In genomic region chr9:32499469-32499868, GRCm38 (mm10) we compare ENCODE assay signal across 12 mouse cellular contexts. TPM values are rescaled to one million over a fixed set of nuclear protein-coding genes. Genes with fewer than 3 reads are reported as not detected.
DNase-seq lines count a peak whose midpoint lies in the region; ATAC-seq and TF ChIP-seq lines count a peak whose summit lies in the region.
"Had no signal": no experiment of that assay in that cellular context is flagged by ENCODE, and none has a peak within 500 bp of the region (broad histone marks: within the 10 kb centered on the region; RNA-seq: fewer than 3 reads in every experiment).

No protein-coding gene starts in this region.

- WGBS in macrophage (ENCODE audit: missing documents): 48% methylated on average over 5 of the region's 6 CpGs
- 77% methylated on average over 6 of the region's 6 CpGs for WGBS in cerebellum, adult 2 months

- no peaks in the 10 kb centered on the region for H3K4me1 ChIP-seq in cerebellum, adult 2 months (ENCODE audit: control insufficient read depth, insufficient read depth, low read length)

- no peaks in the 10 kb centered on the region for H3K27me3 ChIP-seq in cerebellum, adult 2 months (ENCODE audit: control insufficient read depth, insufficient read depth, low read length)
- H3K27me3 ChIP-seq: forebrain, embryonic 12.5 days had no signal

- no peak overlapping the region for H3K4me3 ChIP-seq in macrophage (ENCODE audit: inconsistent target)
- no peak overlapping the region for H3K4me3 ChIP-seq in cerebellum, adult 2 months (replicated peaks; ENCODE audit: insufficient read depth, low read depth, low read length)
- H3K4me3 ChIP-seq: forebrain, embryonic 12.5 days; hindbrain, embryonic 10.5 days had no signal

- peak overlapping the region; percentile 98 for H3K27ac ChIP-seq in macrophage
- H3K27ac ChIP-seq in cerebellum, adult 2 months (ENCODE audit: insufficient read depth, low read length): no peak overlapping the region
- H3K27ac ChIP-seq: forebrain, embryonic 12.5 days; hindbrain, embryonic 10.5 days had no signal

- no peak for TF ChIP-seq CTCF in cerebellum, adult 2 months (IDR thresholded peaks at IDR 0.05; ENCODE audit: borderline replicate concordance, insufficient read depth, low read depth, low read length)

- peaks cover 88% of the 10 kb centered on the region for H3K79me2 ChIP-seq in macrophage (ENCODE audit: inconsistent target)

- peak; percentile 44 for DNase-seq in adrenal gland, postnatal 14 days
- no peak for DNase-seq in adrenal gland, adult 2 months
- DNase-seq in thymus, postnatal 0 days (ENCODE audit: low spot score): peak; percentile 64
- DNase-seq in thymus, postnatal 25 days: no peak
- no peak for DNase-seq in c-Kit-positive CD71-positive TER-119-positive erythroid progenitor cells, embryonic 14.5 days (ENCODE audit: low spot score)
- DNase-seq in cerebellum, adult 2 months: no peak
- DNase-seq: cerebellum, adult 9-11 months; lung, embryonic 14.5 days had no signal

- no peak for ATAC-seq in granulocyte monocyte progenitor cell, adult 5-6 weeks (replicated peaks; ENCODE audit: poor library complexity, severe bottlenecking)

- no peaks in the 10 kb centered on the region; the same call in 1 of the 2 replicates for H3K36me3 ChIP-seq in macrophage (ENCODE audit: inconsistent target)
- H3K36me3 ChIP-seq: forebrain, embryonic 12.5 days; hindbrain, embryonic 10.5 days had no signal

- TF ChIP-seq POLR2A in cerebellum, adult 2 months (IDR thresholded peaks at IDR 0.05; ENCODE audit: borderline replicate concordance, insufficient read depth, low read length): no peak

RNA-seq across cellular contexts. Expression of gene Fli1, which starts 43.2 kb away (rescaled TPM):
- total RNA-seq in adrenal gland, postnatal 14 days (2021): 23.6 and 41.0 TPM in 2 replicates
- total RNA-seq in adrenal gland, adult 2 months (2021): 10 to 100 TPM; 10.5 to 20.0 TPM
- 3.0 and 4.0 TPM in 2 replicates for polyA plus RNA-seq in adrenal gland, adult 2 months (2012; rRNA removed)
- 50.6 and 53.5 TPM in 2 replicates for polyA plus RNA-seq in thymus, postnatal 0 days (2015; fragmentation: Nextera tagmentation; extraction: Ambion mirVana)
- 100 to 1,000 TPM in 9 of 26 experiments, 10 to 100 TPM in 17; 21.1 to 160 (median 95.3) TPM for total RNA-seq in macrophage (2018; cell fraction: chromatin; rRNA removed)
- 100 to 1,000 TPM in 2 of 26 experiments, 10 to 100 TPM in 24; 44.1 to 110 (median 89.3) TPM for total RNA-seq in macrophage (2018; cell fraction: cytosol; rRNA removed)
- total RNA-seq in macrophage (2018; cell fraction: nucleus; rRNA removed): 100 to 1,000 TPM in 6 of 26 experiments, 10 to 100 TPM in 20; 26.3 to 141 (median 83.7) TPM
- polyA plus RNA-seq in macrophage (2018): 47.2 to 90.9 TPM (median 59.7 TPM) in 3 replicates
- total RNA-seq in granulocyte monocyte progenitor cell, adult 5-6 weeks (2014; fragmentation: Nextera tagmentation): 63.4 and 68.3 TPM in 2 replicates
- total RNA-seq in granulocyte monocyte progenitor cell, adult 5-6 weeks (2017): 106 and 109 TPM in 2 replicates
- 1.7 and 2.2 TPM in 2 replicates for polyA plus RNA-seq in cerebellum, adult 2 months (2012; rRNA removed)

Comparison
In these comparisons a context has a peak if more than half of its experiments do, and no peak if none do; other contexts are left out.
1. DNase-seq: peak in adrenal gland, postnatal 14 days (single experiment) and thymus, postnatal 0 days (single experiment); none in adrenal gland, adult 2 months (single experiment), thymus, postnatal 25 days (single experiment), c-Kit-positive CD71-positive TER-119-positive erythroid progenitor cells, embryonic 14.5 days (single experiment) and cerebellum, adult 2 months (0 of 2).